Mouse (Mus musculus): Measurements from ENCODE around the gene Enpp6. TPM values are rescaled to one million over a fixed set of nuclear protein-coding genes. Genes with fewer than 3 reads are reported as not detected.

Gene Enpp6
- polyA plus RNA-seq, 1 experiment from 2014 or later: 1.1 TPM

DNA sequence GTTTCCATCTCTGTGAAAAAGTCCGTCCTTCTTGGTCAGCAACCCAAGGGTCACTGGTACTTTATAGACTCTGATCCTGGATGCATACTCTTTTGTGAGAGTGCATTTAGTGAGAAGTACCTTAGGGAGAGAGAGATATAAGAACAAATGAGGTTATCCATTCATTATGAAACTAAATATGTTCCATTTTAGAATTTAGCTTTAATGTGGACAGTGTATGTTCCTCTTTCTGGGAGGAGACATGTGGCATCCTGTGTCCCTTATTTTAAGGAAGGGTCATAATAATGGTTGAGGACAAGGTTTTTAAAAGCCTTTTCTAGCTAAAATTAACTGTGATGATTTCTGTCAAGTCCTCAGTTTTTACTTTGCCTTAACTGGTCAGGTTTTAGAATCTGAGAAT, 142.2 kb downstream of the Enpp6 start:
- WGBS: 93% methylated on average over 1 of the region's 1 CpGs
- Histone ChIP-seq H3K4me2 (ENCODE audit: low read depth, low read length) (no peak overlapping the region), H3K27me3 (ENCODE audit: control insufficient read depth, insufficient read depth, low read depth, low read length) (no peaks in the 10 kb centered on the region), H3K36me3 (ENCODE audit: control insufficient read depth, insufficient read depth, low read length) (no peaks in the 10 kb centered on the region), H3K9me3 (ENCODE audit: control insufficient read depth, low read length) (no peaks in the 10 kb centered on the region), H3K4me3 (ENCODE audit: low read length) (no peak overlapping the region), H3K4me1 (replicated peaks; ENCODE audit: control insufficient read depth, insufficient read depth, low read length) (no peaks in the 10 kb centered on the region), H3K9ac (ENCODE audit: low read length) (no peak overlapping the region), H3K27ac (ENCODE audit: low read length) (no peak overlapping the region)
- ATAC-seq (ENCODE audit: low read depth): no peak

DNA sequence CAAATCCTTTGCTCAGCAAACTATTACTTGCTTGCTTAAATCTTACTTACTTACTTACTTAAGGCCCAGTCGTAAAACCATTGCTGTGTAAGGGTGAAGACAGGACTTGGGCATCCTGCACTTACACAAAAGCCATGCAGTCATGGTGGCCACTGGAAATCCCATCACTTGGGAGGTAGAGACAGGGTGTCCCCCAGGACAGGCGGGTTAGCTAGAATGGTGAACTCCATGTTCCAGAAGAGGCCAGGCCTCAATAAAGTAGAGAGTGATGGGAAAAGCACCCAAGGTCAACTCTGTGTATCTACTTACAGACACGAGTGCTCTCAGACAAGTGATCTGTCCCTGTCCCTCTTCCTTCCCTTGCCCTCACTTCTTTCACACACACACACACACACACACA, 146.7 kb downstream of the Enpp6 start:
- H3K4me3 ChIP-seq (ENCODE audit: low read length): no peak overlapping the region
- H3K4me1 ChIP-seq (replicated peaks; ENCODE audit: control insufficient read depth, insufficient read depth, low read length): peaks cover 6% of the 10 kb centered on the region; the same call in 1 of the 2 replicates
- no peaks in the 10 kb centered on the region for H3K27me3 ChIP-seq (ENCODE audit: control insufficient read depth, insufficient read depth, low read depth, low read length)
- H3K27ac ChIP-seq (ENCODE audit: low read length): no peak overlapping the region
- no peaks in the 10 kb centered on the region for H3K9me3 ChIP-seq (ENCODE audit: control insufficient read depth, low read length)
- no peak for ATAC-seq (ENCODE audit: low read depth)
- H3K4me2 ChIP-seq (ENCODE audit: low read depth, low read length): no peak overlapping the region
- no peak overlapping the region for H3K9ac ChIP-seq (ENCODE audit: low read length)
- 82% methylated on average over 3 of the region's 3 CpGs for WGBS
- no peaks in the 10 kb centered on the region for H3K36me3 ChIP-seq (ENCODE audit: control insufficient read depth, insufficient read depth, low read length)

DNA sequence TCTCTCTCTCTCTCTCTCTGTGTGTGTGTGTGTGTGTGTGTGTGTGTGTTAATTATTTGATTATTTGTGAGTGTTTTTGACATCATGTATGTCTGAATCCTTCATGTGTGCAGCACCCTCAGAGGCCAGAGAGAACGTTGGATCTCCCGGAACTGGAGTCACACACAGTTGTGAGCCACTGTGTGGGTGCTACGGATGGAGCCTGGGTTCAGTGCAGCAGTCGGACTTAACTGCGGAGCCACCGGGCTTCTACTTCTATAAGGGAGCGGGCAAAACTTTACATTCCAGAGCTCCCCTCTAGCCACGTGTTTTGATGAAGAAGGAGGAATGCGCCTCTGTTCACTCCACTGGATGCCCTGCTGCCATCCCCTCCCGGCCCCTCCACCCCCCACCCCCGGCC, 148.0 kb downstream of the Enpp6 start:
- H3K9ac ChIP-seq (ENCODE audit: low read length): no peak overlapping the region
- no peaks in the 10 kb centered on the region for H3K27me3 ChIP-seq (ENCODE audit: control insufficient read depth, insufficient read depth, low read depth, low read length)
- no peak overlapping the region for H3K27ac ChIP-seq (ENCODE audit: low read length)
- WGBS: 31% methylated on average over 11 of the region's 11 CpGs
- H3K9me3 ChIP-seq (ENCODE audit: control insufficient read depth, low read length): no peaks in the 10 kb centered on the region
- no peaks in the 10 kb centered on the region for H3K36me3 ChIP-seq (ENCODE audit: control insufficient read depth, insufficient read depth, low read length)
- peaks cover 6% of the 10 kb centered on the region; the same call in 1 of the 2 replicates for H3K4me1 ChIP-seq (replicated peaks; ENCODE audit: control insufficient read depth, insufficient read depth, low read length)
- H3K4me2 ChIP-seq (ENCODE audit: low read depth, low read length): peak overlapping the region; percentile 66
- 0 out of 2 replicates have a peak, but pooled peaks have one; percentile 12 for ATAC-seq (ENCODE audit: low read depth)
- peak overlapping the region; percentile 37 for H3K4me3 ChIP-seq (ENCODE audit: low read length)

DNA sequence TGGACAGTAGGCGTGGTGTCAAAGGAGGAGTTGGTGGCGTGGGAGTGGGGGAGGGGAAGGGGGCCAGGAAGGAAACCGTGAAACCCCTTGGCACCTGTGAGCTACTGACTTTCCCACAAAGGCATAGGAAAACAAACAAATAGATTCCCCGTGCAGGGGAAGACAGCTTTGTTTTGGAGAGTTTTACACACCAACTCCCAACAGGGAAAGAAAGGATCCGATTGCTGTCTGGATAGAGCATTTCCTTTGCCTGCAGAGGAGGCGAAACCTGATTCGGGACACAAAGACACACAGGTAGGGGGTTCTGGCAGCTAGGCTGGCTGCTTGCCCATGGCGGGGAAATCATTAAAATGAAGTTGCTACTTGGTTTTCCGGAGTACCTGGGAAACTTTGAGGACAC, 148.9 kb downstream of the Enpp6 start:
- H3K4me1 ChIP-seq (replicated peaks; ENCODE audit: control insufficient read depth, insufficient read depth, low read length): peaks cover 6% of the 10 kb centered on the region; the same call in 1 of the 2 replicates
- H3K9me3 ChIP-seq (ENCODE audit: control insufficient read depth, low read length): no peaks in the 10 kb centered on the region
- peak overlapping the region; percentile 47 for H3K9ac ChIP-seq (ENCODE audit: low read length)
- ATAC-seq (ENCODE audit: low read depth): no peak
- H3K36me3 ChIP-seq (ENCODE audit: control insufficient read depth, insufficient read depth, low read length): no peaks in the 10 kb centered on the region
- peak overlapping the region; percentile 37 for H3K4me3 ChIP-seq (ENCODE audit: low read length)
- no peak overlapping the region for H3K27ac ChIP-seq (ENCODE audit: low read length)
- peak overlapping the region; percentile 66 for H3K4me2 ChIP-seq (ENCODE audit: low read depth, low read length)
- WGBS: 3% methylated on average over 9 of the region's 9 CpGs
- H3K27me3 ChIP-seq (ENCODE audit: control insufficient read depth, insufficient read depth, low read depth, low read length): no peaks in the 10 kb centered on the region

DNA sequence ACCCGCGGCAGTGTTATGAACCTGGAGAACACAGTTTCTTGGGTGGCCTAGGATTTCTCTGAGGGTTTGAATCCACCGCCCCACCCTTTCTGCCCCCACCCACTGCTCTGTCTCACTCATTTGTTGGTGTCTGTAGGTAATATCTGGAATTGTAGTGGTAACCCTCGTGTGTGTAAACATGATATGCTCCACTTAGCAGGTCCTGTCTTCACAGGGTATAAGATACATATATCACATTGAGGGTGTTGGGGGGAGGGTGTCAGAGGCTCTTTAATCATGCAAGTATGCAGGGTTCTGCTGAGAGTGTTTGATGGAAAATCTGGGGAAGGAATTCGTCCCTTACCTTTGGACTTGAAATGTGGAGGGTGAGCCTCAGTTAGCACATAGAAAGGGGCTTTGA, 149.4 kb downstream of the Enpp6 start:
- peaks cover 6% of the 10 kb centered on the region; the same call in 1 of the 2 replicates for H3K4me1 ChIP-seq (replicated peaks; ENCODE audit: control insufficient read depth, insufficient read depth, low read length)
- H3K9ac ChIP-seq (ENCODE audit: low read length): peak overlapping the region; percentile 47; the same call in 1 of the 2 replicates
- H3K4me2 ChIP-seq (ENCODE audit: low read depth, low read length): peak overlapping the region; percentile 66
- no peaks in the 10 kb centered on the region for H3K36me3 ChIP-seq (ENCODE audit: control insufficient read depth, insufficient read depth, low read length)
- no peak overlapping the region for H3K27ac ChIP-seq (ENCODE audit: low read length)
- ATAC-seq (ENCODE audit: low read depth): no peak
- H3K9me3 ChIP-seq (ENCODE audit: control insufficient read depth, low read length): no peaks in the 10 kb centered on the region
- 14% methylated on average over 5 of the region's 5 CpGs for WGBS
- H3K27me3 ChIP-seq (ENCODE audit: control insufficient read depth, insufficient read depth, low read depth, low read length): no peaks in the 10 kb centered on the region
- peak overlapping the region; percentile 37 for H3K4me3 ChIP-seq (ENCODE audit: low read length)

DNA sequence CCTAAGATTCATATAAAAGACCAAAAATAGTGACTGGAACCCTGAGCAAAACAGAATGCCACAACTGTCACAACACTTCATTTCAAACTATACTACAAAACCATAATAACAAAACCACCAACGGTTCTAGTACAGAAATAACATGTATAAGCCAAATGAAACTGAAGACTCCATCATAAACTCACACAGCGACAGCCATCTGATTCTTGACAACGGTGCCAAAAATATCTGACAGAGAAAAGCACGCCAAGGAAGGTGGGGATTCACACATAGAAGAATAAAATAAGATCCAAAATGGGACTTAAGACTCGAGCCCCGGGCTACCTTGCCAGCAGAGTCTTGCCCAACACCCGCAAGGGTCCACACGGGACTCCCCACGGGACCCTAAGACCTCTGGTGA, 158.6 kb downstream of the Enpp6 start:
- no peak overlapping the region for H3K4me3 ChIP-seq (ENCODE audit: low read length)
- WGBS: 85% methylated on average over 8 of the region's 9 CpGs
- no peak overlapping the region for H3K4me2 ChIP-seq (ENCODE audit: low read depth, low read length)

More for the DNA sequence above, 158.6 kb downstream of the Enpp6 start:
- ATAC-seq (ENCODE audit: low read depth): no peak
- Histone ChIP-seq H3K36me3 (ENCODE audit: control insufficient read depth, insufficient read depth, low read length) (no peaks in the 10 kb centered on the region), H3K9ac (ENCODE audit: low read length) (no peak overlapping the region), H3K27ac (ENCODE audit: low read length) (no peak overlapping the region), H3K4me1 (replicated peaks; ENCODE audit: control insufficient read depth, insufficient read depth, low read length) (no peaks in the 10 kb centered on the region), H3K27me3 (ENCODE audit: control insufficient read depth, insufficient read depth, low read depth, low read length) (no peaks in the 10 kb centered on the region), H3K9me3 (ENCODE audit: control insufficient read depth, low read length) (no peaks in the 10 kb centered on the region)

Other genes starting within 250 kb of the Enpp6 start
- 38.3 and 39.4 TPM in 2 replicates for gene Irf2, start 247.2 kb upstream of the Enpp6 start, polyA plus RNA-seq (2015; fragmentation: Nextera tagmentation; extraction: Ambion mirVana)